Mouse (Mus musculus): Measurements from ENCODE around the gene Gpm6b. TPM values are rescaled to one million over a fixed set of nuclear protein-coding genes. Genes with fewer than 3 reads are reported as not detected.

Gene Gpm6b
- polyA plus RNA-seq, 1 experiment, result 495 TPM

GRCm38 (mm10) chrX:166307437-166308222 lies 68.9 kb downstream of the Gpm6b start:
- no peak for DNase-seq
- no peaks in the 10 kb centered on the region for H3K27me3 ChIP-seq (ENCODE audit: control insufficient read depth, insufficient read depth, low read length)
- H3K27ac ChIP-seq (ENCODE audit: insufficient read depth, low read length), result no peak overlapping the region
- 61% methylated on average over 7 of the region's 7 CpGs for WGBS
- no peaks in the 10 kb centered on the region for H3K4me1 ChIP-seq (ENCODE audit: control insufficient read depth, insufficient read depth, low read length)
- TF ChIP-seq POLR2A (IDR thresholded peaks at IDR 0.05; ENCODE audit: borderline replicate concordance, insufficient read depth, low read length) (no peak), CTCF (IDR thresholded peaks at IDR 0.05; ENCODE audit: borderline replicate concordance, insufficient read depth, low read depth, low read length) (no peak)
- no peak overlapping the region for H3K4me3 ChIP-seq (replicated peaks; ENCODE audit: insufficient read depth, low read depth, low read length)

- H3K4me1 ChIP-seq (ENCODE audit: control insufficient read depth, insufficient read depth, low read length), result no peaks in the 10 kb centered on the region
- peak in 1 of 2 experiments; percentile 49 for DNase-seq
- WGBS, result 0% methylated on average over 1 of the region's 1 CpGs
- no peak; the same call in 1 of the 2 replicates for TF ChIP-seq CTCF (IDR thresholded peaks at IDR 0.05; ENCODE audit: borderline replicate concordance, insufficient read depth, low read depth, low read length)
- no peak for TF ChIP-seq POLR2A (IDR thresholded peaks at IDR 0.05; ENCODE audit: borderline replicate concordance, insufficient read depth, low read length)
- no peak overlapping the region for H3K4me3 ChIP-seq (replicated peaks; ENCODE audit: insufficient read depth, low read depth, low read length)
- no peak overlapping the region for H3K27ac ChIP-seq (ENCODE audit: insufficient read depth, low read length)
- no peaks in the 10 kb centered on the region for H3K27me3 ChIP-seq (ENCODE audit: control insufficient read depth, insufficient read depth, low read length)
Measured at GRCm38 (mm10) chrX:166308798-166309197, 70.1 kb downstream of the Gpm6b start.

DNA sequence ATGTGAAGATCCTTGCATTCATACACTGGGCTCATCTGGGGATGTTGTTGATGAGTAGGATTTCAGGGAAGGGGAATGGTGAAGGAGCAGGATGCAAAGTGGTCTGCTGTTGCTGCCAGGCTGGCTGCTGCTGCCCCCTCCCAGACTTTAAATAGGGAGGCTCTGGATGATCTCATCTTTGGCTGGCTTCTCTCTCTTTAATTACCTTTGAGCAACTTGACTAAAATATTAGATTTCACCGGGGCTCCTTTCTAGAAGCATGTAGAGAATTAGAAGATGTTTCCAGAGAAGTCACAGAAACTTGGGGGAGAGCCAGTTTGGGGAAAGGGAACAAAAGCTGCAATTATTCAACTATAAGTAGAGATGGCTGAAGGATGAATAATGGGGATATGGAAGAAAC lies 76.5 kb downstream of the Gpm6b start:
- Histone ChIP-seq H3K4me3 (replicated peaks; ENCODE audit: insufficient read depth, low read depth, low read length) (no peak overlapping the region), H3K27me3 (ENCODE audit: control insufficient read depth, insufficient read depth, low read length) (no peaks in the 10 kb centered on the region), H3K27ac (ENCODE audit: insufficient read depth, low read length) (no peak overlapping the region), H3K4me1 (ENCODE audit: control insufficient read depth, insufficient read depth, low read length) (peaks cover 7% of the 10 kb centered on the region)
- TF ChIP-seq CTCF (IDR thresholded peaks at IDR 0.05; ENCODE audit: borderline replicate concordance, insufficient read depth, low read depth, low read length) (no peak), POLR2A (IDR thresholded peaks at IDR 0.05; ENCODE audit: borderline replicate concordance, insufficient read depth, low read length) (no peak)
- DNase-seq, result no peak
- WGBS, result 44% methylated on average over 1 of the region's 1 CpGs

GRCm38 (mm10) chrX:166316552-166317375 lies 78.1 kb downstream of the Gpm6b start:
- no peak overlapping the region for H3K4me3 ChIP-seq (replicated peaks; ENCODE audit: insufficient read depth, low read depth, low read length)
- no peaks in the 10 kb centered on the region for H3K27me3 ChIP-seq (ENCODE audit: control insufficient read depth, insufficient read depth, low read length)
- no peak overlapping the region for H3K27ac ChIP-seq (ENCODE audit: insufficient read depth, low read length)
- TF ChIP-seq POLR2A (IDR thresholded peaks at IDR 0.05; ENCODE audit: borderline replicate concordance, insufficient read depth, low read length), result no peak
- peaks cover 7% of the 10 kb centered on the region for H3K4me1 ChIP-seq (ENCODE audit: control insufficient read depth, insufficient read depth, low read length)
- DNase-seq, result peak in 1 of 2 experiments; percentile 39
- whole genome bisulfite sequencing, result 34% methylated on average over 7 of the region's 7 CpGs

DNA sequence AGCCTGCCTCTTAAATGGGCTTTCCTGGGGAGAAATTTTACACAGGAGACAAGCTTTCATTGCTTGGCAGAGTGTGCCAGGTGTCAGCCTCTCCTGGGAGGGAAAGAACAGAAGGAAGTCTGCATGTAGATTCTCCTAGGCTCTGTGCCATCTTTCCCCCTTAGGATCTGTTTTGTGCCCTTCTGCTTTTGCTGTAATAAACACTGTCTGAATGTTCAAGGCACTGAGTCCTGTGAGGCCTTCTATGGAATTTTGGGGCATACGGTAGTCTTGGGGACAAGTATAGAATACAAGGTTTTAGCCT lies 78.6 kb downstream of the Gpm6b start:
- TF ChIP-seq POLR2A (IDR thresholded peaks at IDR 0.05; ENCODE audit: borderline replicate concordance, insufficient read depth, low read length) (no peak), CTCF (IDR thresholded peaks at IDR 0.05; ENCODE audit: borderline replicate concordance, insufficient read depth, low read depth, low read length) (no peak)
- Histone ChIP-seq H3K27ac (ENCODE audit: insufficient read depth, low read length) (no peak overlapping the region), H3K4me3 (replicated peaks; ENCODE audit: insufficient read depth, low read depth, low read length) (no peak overlapping the region), H3K27me3 (ENCODE audit: control insufficient read depth, insufficient read depth, low read length) (no peaks in the 10 kb centered on the region), H3K4me1 (ENCODE audit: control insufficient read depth, insufficient read depth, low read length) (peaks cover 7% of the 10 kb centered on the region)
- WGBS, result 36% methylated on average over 1 of the region's 1 CpGs
- peak in 1 of 2 experiments; percentile 42 for DNase-seq

DNA sequence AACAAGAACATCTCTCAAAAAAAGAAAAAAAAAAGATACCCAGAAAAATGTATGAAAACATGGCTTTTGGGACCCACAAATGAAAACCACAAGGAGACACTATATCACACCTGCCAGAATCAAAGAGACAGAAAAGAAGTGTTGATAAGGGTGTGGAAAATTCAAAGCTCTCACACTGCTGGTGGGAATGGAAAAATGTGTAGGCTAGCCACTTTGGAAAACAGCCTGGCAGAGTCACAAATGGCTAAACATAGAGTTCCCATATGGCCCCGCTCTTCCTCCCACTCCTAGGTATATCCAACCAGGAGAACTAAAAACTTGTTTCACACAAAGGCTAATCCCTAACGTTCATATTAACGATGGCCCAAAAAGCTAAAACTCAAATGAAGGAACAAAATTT lies 84.5 kb downstream of the Gpm6b start:
- H3K27me3 ChIP-seq (ENCODE audit: control insufficient read depth, insufficient read depth, low read length), result no peaks in the 10 kb centered on the region
- no peak overlapping the region for H3K27ac ChIP-seq (ENCODE audit: insufficient read depth, low read length)
- H3K4me1 ChIP-seq (ENCODE audit: control insufficient read depth, insufficient read depth, low read length), result no peaks in the 10 kb centered on the region
- TF ChIP-seq CTCF (IDR thresholded peaks at IDR 0.05; ENCODE audit: borderline replicate concordance, insufficient read depth, low read depth, low read length) (no peak), POLR2A (IDR thresholded peaks at IDR 0.05; ENCODE audit: borderline replicate concordance, insufficient read depth, low read length) (no peak)
- WGBS, result 31% methylated on average over 3 of the region's 3 CpGs
- no peak overlapping the region for H3K4me3 ChIP-seq (replicated peaks; ENCODE audit: insufficient read depth, low read depth, low read length)
- DNase-seq, result peak in 1 of 2 experiments; percentile 29

GRCm38 (mm10) chrX:166327621-166328020 lies 88.9 kb downstream of the Gpm6b start:
- H3K27me3 ChIP-seq (ENCODE audit: control insufficient read depth, insufficient read depth, low read length), result no peaks in the 10 kb centered on the region
- H3K27ac ChIP-seq (ENCODE audit: insufficient read depth, low read length), result no peak overlapping the region
- TF ChIP-seq CTCF (IDR thresholded peaks at IDR 0.05; ENCODE audit: borderline replicate concordance, insufficient read depth, low read depth, low read length) (no peak), POLR2A (IDR thresholded peaks at IDR 0.05; ENCODE audit: borderline replicate concordance, insufficient read depth, low read length) (no peak)
- 77% methylated on average over 5 of the region's 5 CpGs for WGBS
- no peak overlapping the region for H3K4me3 ChIP-seq (replicated peaks; ENCODE audit: insufficient read depth, low read depth, low read length)
- DNase-seq, result no peak
- H3K4me1 ChIP-seq (ENCODE audit: control insufficient read depth, insufficient read depth, low read length), result no peaks in the 10 kb centered on the region
